Mouse (Mus musculus) midbrain, embryonic 12.5 days (tissue): ENCODE measurements around the gene Olfr1441. TPM values are rescaled to one million over a fixed set of nuclear protein-coding genes. Genes with fewer than 3 reads are reported as not detected.

Source experiments
- ATAC-seq: fragments of 200-750 bp; cut with Nextera tagmentation; 2 replicates; pipeline ENCODE4 v1.8.0; 2017; ENCODE audit warnings: low read depth, moderate TSS enrichment, moderate library complexity; ENCODE audit not compliant: low FRiP score
- H3K27ac ChIP-seq: fragments of 300-500 bp; sonication (generic); replicated peaks from 2 replicates; pipeline ENCODE4 v1.5.1; 2016; ENCODE audit warnings: mild to moderate bottlenecking
- H3K27me3 ChIP-seq: fragments of 300-500 bp; sonication (generic); 2 replicates; pipeline ENCODE4 v1.6.1; 2016; ENCODE audit warnings: mild to moderate bottlenecking
- H3K36me3 ChIP-seq: fragments of 300-500 bp; sonication (generic); 2 replicates; pipeline ENCODE4 v1.6.1; 2016
- H3K4me1 ChIP-seq: fragments of 300-500 bp; sonication (generic); 2 replicates; pipeline ENCODE4 v1.6.1; 2016
- H3K4me2 ChIP-seq: fragments of 300-500 bp; sonication (generic); replicated peaks from 2 replicates; pipeline ENCODE4 v1.6.1; 2016; ENCODE audit warnings: mild to moderate bottlenecking, moderate library complexity
- H3K4me3 ChIP-seq: fragments of 300-500 bp; sonication (generic); 2 replicates; pipeline ENCODE4 v1.5.1; 2016; ENCODE audit warnings: mild to moderate bottlenecking
- H3K9ac ChIP-seq: fragments of 300-500 bp; sonication (generic); replicated peaks from 2 replicates; pipeline ENCODE4 v1.6.1; 2016; ENCODE audit warnings: mild to moderate bottlenecking, moderate library complexity
- H3K9me3 ChIP-seq: fragments of 300-500 bp; sonication (generic); 2 replicates; pipeline ENCODE4 v1.6.1; 2016; ENCODE audit warnings: mild to moderate bottlenecking
- WGBS: fragments of 180-500 bp; shearing (Covaris S2); methylation state at CpG from one replicate; pipeline ENCODE4 v1.1.7; 2016; 5-methylcytosine and 5-hydroxymethylcytosine counted together
- polyA plus RNA-seq: library from polyadenylated mRNA; unstranded; fragments of >200 nt; fragmentation: Nextera tagmentation; extraction: Ambion mirVana; gene quantifications from 2 replicates; pipeline ENCODE4 v1.2.1, GENCODE M21; 2016

Olfr1441 gene
- not detected in 2 replicates for polyA plus RNA-seq

DNA sequence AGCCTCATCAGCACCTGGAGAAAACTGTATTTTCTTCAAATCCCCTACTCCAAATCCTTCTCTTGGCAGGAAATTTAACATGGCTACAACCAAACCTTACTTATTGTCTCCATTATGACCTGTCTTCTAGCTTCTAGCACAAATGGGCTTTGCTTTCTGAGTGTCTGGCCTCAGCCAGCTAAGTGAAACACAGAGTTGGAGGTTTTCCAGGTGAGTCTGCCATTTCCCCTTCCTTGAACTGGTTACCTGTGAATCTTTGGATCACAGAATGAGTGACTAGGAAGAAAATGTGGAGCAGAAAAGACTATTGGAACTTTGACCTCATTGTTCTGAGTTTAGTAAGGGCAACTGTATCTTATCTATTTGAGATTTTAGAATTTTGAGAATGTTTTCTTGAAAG is at the start of gene Olfr1441:
Gene Olfr1441 (plus strand): TSS at position 73 of the 400 bp plus-strand sequence.
- H3K9me3 ChIP-seq, result no peaks in the 10 kb centered on the region
- no peaks in the 10 kb centered on the region for H3K27me3 ChIP-seq
- H3K27ac ChIP-seq, result no peak within 1 kb of the TSS
- no peak within 1 kb of the TSS for H3K4me2 ChIP-seq
- no peaks in the 10 kb centered on the region for H3K36me3 ChIP-seq
- H3K4me1 ChIP-seq, result no peaks in the 10 kb centered on the region
- no peak for ATAC-seq
- H3K4me3 ChIP-seq, result no peak within 1 kb of the TSS
- no peak within 1 kb of the TSS for H3K9ac ChIP-seq

DNA sequence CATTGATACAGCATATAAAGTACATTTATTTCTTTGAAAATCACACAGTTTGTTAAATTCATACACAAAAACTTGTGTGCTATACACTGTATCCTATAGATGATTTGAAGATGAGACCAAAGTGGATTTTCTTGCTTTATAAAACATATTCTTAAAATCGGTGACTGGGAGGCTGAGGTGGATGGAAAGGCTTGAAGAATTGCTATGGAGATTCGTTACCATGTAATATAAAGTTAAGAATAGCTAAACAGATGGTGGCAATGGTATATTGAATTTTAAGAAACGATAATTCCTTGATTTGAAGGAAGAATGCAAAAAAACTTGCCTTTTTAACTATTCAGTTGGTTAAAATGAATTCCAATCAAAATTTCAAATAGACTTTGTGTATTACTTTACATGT is 44.2 kb upstream of the Olfr1441 start:
- Histone ChIP-seq H3K4me3 (no peak overlapping the region), H3K9ac (no peak overlapping the region), H3K27ac (no peak overlapping the region), H3K27me3 (no peaks in the 10 kb centered on the region), H3K36me3 (no peaks in the 10 kb centered on the region), H3K9me3 (no peaks in the 10 kb centered on the region), H3K4me2 (no peak overlapping the region), H3K4me1 (no peaks in the 10 kb centered on the region)
- ATAC-seq, result no peak
- 87% methylated on average over 3 of the region's 3 CpGs for whole genome bisulfite sequencing

DNA sequence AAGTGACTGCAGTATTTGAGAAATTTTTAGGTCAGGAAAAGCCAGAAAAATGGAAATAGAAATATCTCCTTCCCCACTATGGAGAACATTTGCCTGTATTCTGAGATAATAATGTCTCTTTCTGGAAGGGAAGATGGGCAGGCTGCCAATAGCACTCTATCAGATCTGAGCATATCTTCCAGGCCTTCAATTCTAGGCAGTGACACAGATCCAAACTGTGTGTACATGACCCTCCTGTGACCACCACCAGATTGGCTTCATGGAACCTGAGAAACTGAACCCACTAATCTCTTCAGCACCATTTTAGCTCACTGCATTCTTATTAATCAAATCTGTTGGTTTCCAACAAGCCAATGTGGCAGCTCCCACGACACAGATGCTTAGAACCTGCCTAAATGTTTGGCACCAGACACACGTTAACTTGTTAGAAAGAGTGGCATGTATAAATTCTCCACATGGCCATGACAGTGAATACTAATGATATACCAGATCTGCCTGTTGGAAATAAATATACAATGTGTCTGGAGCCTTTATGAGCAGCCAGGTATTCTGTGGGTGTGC is 42.7 kb upstream of the Olfr1441 start:
- WGBS, result 77% methylated on average over 2 of the region's 2 CpGs
- no peaks in the 10 kb centered on the region for H3K9me3 ChIP-seq
- no peak overlapping the region for H3K4me3 ChIP-seq

DNA sequence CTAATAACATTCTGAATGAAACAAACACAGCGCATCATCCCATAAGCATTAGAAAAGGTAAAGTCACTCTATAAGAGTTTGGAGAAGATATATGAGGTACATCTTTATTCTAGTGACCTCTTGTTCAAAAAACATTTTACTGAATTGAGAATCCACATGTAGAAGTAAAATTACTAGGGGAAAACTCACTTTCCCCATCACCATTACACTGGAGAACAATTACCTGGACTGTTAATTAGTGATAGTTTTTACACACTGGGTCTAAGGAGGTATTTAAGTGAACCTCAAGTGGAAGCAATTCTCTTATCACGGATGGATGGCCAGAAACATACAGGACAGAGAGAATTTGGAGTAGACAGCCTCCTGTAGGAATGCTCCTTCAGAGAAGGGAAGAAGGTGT is 30.3 kb upstream of the Olfr1441 start, which contains the start of gene Olfr1440:
Gene Olfr1440 (plus strand): TSS at position 301 of the 400 bp plus-strand sequence.
- no peak for ATAC-seq
- H3K4me2 ChIP-seq, result no peak within 1 kb of the TSS
- no peaks in the 10 kb centered on the region for H3K27me3 ChIP-seq
- H3K4me1 ChIP-seq, result no peaks in the 10 kb centered on the region
- H3K4me3 ChIP-seq, result no peak within 1 kb of the TSS
- H3K9ac ChIP-seq, result no peak within 1 kb of the TSS
- H3K9me3 ChIP-seq, result no peaks in the 10 kb centered on the region
- 90% methylated on average over 2 of the region's 2 CpGs for WGBS
- no peaks in the 10 kb centered on the region for H3K36me3 ChIP-seq
- no peak within 1 kb of the TSS for H3K27ac ChIP-seq

More for the DNA sequence above, 42.7 kb upstream of the Olfr1441 start:
- no peak for ATAC-seq
- no peaks in the 10 kb centered on the region for H3K27me3 ChIP-seq
- no peak overlapping the region for H3K9ac ChIP-seq
- no peaks in the 10 kb centered on the region for H3K4me1 ChIP-seq
- H3K4me2 ChIP-seq, result no peak overlapping the region
- no peak overlapping the region for H3K27ac ChIP-seq
- H3K36me3 ChIP-seq, result no peaks in the 10 kb centered on the region

DNA sequence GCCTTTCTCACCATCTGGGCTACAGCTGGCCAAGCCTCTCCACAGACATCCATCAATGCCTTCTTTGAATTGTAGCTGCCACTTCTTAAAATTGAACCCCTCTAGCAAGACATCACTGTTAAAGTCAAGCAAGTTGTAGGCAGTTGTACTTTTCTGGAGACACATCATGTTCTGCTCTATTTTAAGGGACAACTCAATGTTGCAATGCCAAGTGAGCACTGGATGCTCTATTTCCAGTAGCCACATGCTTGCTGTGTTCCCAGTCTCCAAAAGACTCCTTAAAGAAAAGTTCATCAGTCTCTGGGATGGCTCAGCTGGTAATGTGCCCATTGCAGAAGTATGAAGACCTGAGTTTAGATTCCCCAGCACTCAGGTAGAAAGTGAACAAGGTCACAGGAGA is 3.5 kb upstream of the Olfr1441 start:
- Histone ChIP-seq H3K4me2 (no peak overlapping the region), H3K4me1 (no peaks in the 10 kb centered on the region), H3K36me3 (no peaks in the 10 kb centered on the region), H3K4me3 (no peak overlapping the region), H3K9ac (no peak overlapping the region), H3K9me3 (no peaks in the 10 kb centered on the region), H3K27ac (no peak overlapping the region), H3K27me3 (no peaks in the 10 kb centered on the region)
- no peak for ATAC-seq

DNA sequence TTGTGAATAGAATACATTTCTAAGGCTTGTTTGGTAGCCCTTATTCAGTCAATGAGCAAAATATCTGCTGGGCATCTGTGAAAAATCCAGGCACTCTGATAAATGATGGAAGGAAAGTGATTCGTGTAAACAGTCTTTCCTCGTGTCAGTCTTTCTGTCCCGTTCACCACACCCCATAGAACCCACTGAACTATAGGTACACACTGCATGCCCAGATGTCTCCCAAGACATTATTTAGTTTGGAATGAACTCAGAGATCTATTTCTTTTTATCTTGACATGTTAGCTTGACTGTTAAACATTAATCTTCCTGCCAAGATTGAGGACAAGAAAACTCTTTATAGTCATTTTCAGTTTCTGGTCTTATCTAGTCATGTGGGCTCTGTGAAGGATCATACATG is 1.1 kb downstream of the Olfr1441 start:
- ATAC-seq, result no peak

DNA sequence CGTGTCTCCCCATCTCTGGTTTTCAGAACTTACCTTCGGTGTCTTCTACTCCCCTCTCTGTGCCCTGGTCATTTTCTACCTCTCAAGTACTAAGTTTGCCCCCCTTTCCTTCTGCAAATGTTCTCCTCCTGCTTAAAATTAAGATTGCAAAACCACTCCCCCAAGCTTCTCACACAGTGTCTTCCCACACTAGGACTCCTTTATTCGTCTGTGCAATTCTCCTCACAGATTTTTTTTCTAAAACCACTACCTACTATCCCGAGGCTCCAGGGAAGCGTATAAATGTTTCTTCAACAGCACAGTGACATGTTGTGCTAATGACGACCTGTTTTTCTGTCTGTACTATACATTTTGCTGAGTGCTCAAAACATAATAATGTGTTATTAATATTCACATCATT is 3.3 kb downstream of the Olfr1441 start:
- no peaks in the 10 kb centered on the region for H3K27me3 ChIP-seq
- 82% methylated on average over 6 of the region's 6 CpGs for WGBS
- no peak for ATAC-seq

More for the DNA sequence above, 1.1 kb downstream of the Olfr1441 start:
- WGBS, result 89% methylated on average over 3 of the region's 3 CpGs
- no peak overlapping the region for H3K27ac ChIP-seq
- H3K4me3 ChIP-seq, result no peak overlapping the region
- no peak overlapping the region for H3K4me2 ChIP-seq
- H3K9me3 ChIP-seq, result no peaks in the 10 kb centered on the region
- no peaks in the 10 kb centered on the region for H3K27me3 ChIP-seq
- no peaks in the 10 kb centered on the region for H3K36me3 ChIP-seq
- no peaks in the 10 kb centered on the region for H3K4me1 ChIP-seq
- H3K9ac ChIP-seq, result no peak overlapping the region

DNA sequence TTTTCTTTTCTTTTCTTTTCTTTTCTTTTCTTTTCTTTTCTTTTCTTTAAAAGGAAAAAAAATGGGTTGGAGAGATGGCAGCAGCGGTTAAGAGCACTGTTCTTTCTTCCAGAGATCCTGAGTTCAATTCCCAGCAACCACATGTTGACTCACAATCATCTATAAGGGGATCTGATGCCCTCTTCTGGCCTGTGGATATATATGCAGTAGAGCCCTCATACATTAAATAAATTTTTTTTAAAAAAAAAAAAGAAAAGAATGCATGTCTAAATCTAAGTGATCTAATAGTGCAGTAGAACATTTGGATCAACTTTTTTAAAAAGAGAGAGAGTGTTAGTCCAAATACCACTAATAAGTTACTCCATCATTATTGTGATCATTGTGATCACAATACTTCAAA is 4.4 kb downstream of the Olfr1441 start:
- no peak for ATAC-seq
- Histone ChIP-seq H3K4me2 (no peak overlapping the region), H3K4me1 (no peaks in the 10 kb centered on the region), H3K4me3 (no peak overlapping the region), H3K27ac (no peak overlapping the region), H3K9ac (no peak overlapping the region), H3K27me3 (no peaks in the 10 kb centered on the region), H3K36me3 (no peaks in the 10 kb centered on the region), H3K9me3 (no peaks in the 10 kb centered on the region)
- 83% methylated on average over 1 of the region's 1 CpGs for WGBS

More for the DNA sequence above, 3.3 kb downstream of the Olfr1441 start:
- Histone ChIP-seq H3K36me3 (no peaks in the 10 kb centered on the region), H3K4me2 (no peak overlapping the region), H3K27ac (no peak overlapping the region), H3K4me1 (no peaks in the 10 kb centered on the region), H3K9me3 (no peaks in the 10 kb centered on the region), H3K4me3 (no peak overlapping the region), H3K9ac (no peak overlapping the region)

DNA sequence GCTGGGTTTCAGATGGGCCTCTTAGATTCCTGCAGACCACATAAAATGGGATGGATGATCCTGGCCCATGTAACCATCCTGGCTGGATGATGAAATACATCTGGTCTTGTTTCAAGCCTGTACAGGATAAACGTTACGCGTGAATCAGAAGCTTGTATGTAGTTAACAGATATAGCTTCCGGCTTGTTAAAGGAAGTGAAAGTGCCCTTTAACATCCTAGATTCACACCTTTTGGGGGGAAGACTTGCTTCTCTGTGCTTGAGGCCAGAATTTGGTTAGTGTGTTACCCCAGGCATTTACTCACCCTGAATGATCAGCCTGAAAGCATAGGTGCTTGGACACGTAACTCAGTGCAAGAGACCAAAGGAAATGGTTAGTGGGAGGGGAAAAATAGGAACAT is 9.9 kb downstream of the Olfr1441 start:
- no peaks in the 10 kb centered on the region for H3K9me3 ChIP-seq
- no peak overlapping the region for H3K4me2 ChIP-seq
- no peak overlapping the region for H3K27ac ChIP-seq
- no peaks in the 10 kb centered on the region for H3K4me1 ChIP-seq
- H3K27me3 ChIP-seq, result no peaks in the 10 kb centered on the region
- WGBS, result 92% methylated on average over 5 of the region's 5 CpGs
- ATAC-seq, result no peak
- no peaks in the 10 kb centered on the region for H3K36me3 ChIP-seq
- H3K9ac ChIP-seq, result no peak overlapping the region
- no peak overlapping the region for H3K4me3 ChIP-seq

DNA sequence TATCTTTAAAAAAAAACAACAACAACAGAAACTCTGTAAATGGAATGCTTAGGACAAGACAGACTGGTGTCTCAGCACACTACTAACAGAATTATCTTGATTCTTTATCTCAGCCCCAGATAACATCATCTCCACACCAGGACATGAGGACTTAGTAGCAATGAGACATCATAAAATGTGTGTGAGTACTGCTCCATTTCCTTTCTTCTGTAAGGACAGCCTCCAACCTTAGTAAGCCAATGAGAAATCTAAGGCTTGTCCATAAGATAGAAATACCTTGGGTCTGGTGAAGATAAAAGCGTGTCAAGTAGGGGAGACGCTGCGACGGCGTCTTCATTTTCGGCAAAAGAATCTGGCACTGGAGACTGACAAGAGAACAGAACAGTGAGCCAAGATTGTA is 10.4 kb downstream of the Olfr1441 start, which contains the start of gene Pfpl:
Gene Pfpl (plus strand): TSS at position 301 of the 400 bp plus-strand sequence.
- no peak within 1 kb of the TSS for H3K4me2 ChIP-seq
- no peak within 1 kb of the TSS for H3K27ac ChIP-seq
- no peaks in the 10 kb centered on the region for H3K4me1 ChIP-seq
- no peak within 1 kb of the TSS for H3K4me3 ChIP-seq
- no peak for ATAC-seq
- H3K9me3 ChIP-seq, result no peaks in the 10 kb centered on the region
- H3K36me3 ChIP-seq, result no peaks in the 10 kb centered on the region
- no peaks in the 10 kb centered on the region for H3K27me3 ChIP-seq
- WGBS, result 93% methylated on average over 6 of the region's 6 CpGs
- H3K9ac ChIP-seq, result no peak within 1 kb of the TSS

DNA sequence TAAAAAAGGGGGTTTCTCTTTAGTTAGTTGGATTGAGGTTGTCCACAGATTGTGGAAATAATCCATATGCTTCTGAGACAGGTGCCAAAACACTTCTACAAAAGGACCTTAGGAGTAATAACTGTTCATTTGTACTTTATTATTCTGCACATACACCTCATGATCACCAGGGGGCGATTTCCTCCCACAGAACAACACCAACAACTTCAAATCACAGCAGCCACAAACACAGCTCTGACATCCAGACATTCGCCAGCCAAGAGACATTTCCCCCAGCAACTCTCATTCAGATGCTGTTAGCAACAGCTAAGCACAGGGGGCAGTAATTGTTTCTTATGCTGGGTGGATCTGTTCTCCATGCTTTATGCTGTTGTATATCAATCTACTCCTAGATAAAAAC is 15.8 kb downstream of the Olfr1441 start:
- H3K4me1 ChIP-seq, result no peaks in the 10 kb centered on the region
- no peaks in the 10 kb centered on the region for H3K36me3 ChIP-seq
- H3K27me3 ChIP-seq, result no peaks in the 10 kb centered on the region
- H3K4me2 ChIP-seq, result no peak overlapping the region
- H3K27ac ChIP-seq, result no peak overlapping the region
- no peak overlapping the region for H3K9ac ChIP-seq
- 5% methylated on average over 2 of the region's 2 CpGs for WGBS
- ATAC-seq, result peak; percentile 63
- no peaks in the 10 kb centered on the region for H3K9me3 ChIP-seq
- H3K4me3 ChIP-seq, result no peak overlapping the region

DNA sequence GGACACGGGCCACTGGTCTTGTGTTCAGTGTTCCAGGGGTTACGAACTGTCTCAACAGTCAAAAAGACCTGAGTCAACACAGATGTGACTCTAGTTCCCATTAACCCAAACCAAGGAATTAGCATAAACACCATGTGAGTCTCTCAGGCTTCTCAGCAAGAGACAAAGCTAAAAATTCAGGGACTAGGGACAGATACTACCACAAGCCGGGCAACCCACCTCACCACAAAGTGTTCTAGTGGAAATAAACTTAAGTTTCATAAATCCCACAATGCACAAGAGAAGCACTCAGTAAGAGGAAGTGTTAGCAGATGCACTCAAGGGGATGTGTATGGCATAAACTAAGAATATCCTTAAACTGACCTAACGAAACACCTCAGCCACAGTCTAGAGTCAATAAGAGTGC is 17.8 kb downstream of the Olfr1441 start:
- Histone ChIP-seq H3K9ac (no peak overlapping the region), H3K27me3 (no peaks in the 10 kb centered on the region), H3K4me3 (no peak overlapping the region), H3K36me3 (no peaks in the 10 kb centered on the region), H3K4me1 (no peaks in the 10 kb centered on the region), H3K4me2 (no peak overlapping the region), H3K27ac (no peak overlapping the region), H3K9me3 (no peaks in the 10 kb centered on the region)
- WGBS, result 88% methylated on average over 4 of the region's 4 CpGs
- ATAC-seq, result no peak
